Mouse (Mus musculus): ENCODE data around the gene Ctbp2. TPM values are rescaled to one million over a fixed set of nuclear protein-coding genes. Genes with fewer than 3 reads are reported as not detected.

Ctbp2 gene
- total and polyA plus RNA-seq, 3 experiments: 55.8 to 132 (median 84.5) TPM

- no peaks in the 10 kb centered on the region for H3K4me1 ChIP-seq (ENCODE audit: insufficient read depth, low read depth, low read length)
- H3K36me3 ChIP-seq (replicated peaks): no peaks in the 10 kb centered on the region
- DNase-seq (ENCODE audit: low spot score) (no peak), ATAC-seq (ENCODE audit: extremely low read depth, insufficient number of reproducible peaks, low FRiP score, poor library complexity, severe bottlenecking) (peak; percentile 22; the same call in 1 of the 2 replicates)
- no peak for TF ChIP-seq TAL1 (conservative IDR thresholded peaks at IDR 0.05; ENCODE audit: low read depth, low read length)
- TF ChIP-seq GATA2 (IDR thresholded peaks at IDR 0.05; ENCODE audit: borderline replicate concordance, low read depth, low read length): no peak
- TF ChIP-seq CTCF (IDR thresholded peaks at IDR 0.05; ENCODE audit: low read depth, low read length): 0 out of 2 replicates have a peak, but pooled peaks have one; percentile 25
- no peak overlapping the region for H3K4me3 ChIP-seq (ENCODE audit: low read depth, low read length)
- H3K9me3 ChIP-seq (replicated peaks): no peaks in the 10 kb centered on the region
- H3K27me3 ChIP-seq (ENCODE audit: insufficient read depth, low read length): peaks cover 10% of the 10 kb centered on the region
Observed at GRCm38 (mm10) chr7:133133552-133133951, 9.4 kb upstream of the Ctbp2 start.

- TF ChIP-seq TAL1 (conservative IDR thresholded peaks at IDR 0.05; ENCODE audit: low read depth, low read length): no peak
- TF ChIP-seq GATA2 (IDR thresholded peaks at IDR 0.05; ENCODE audit: borderline replicate concordance, low read depth, low read length): no peak
- TF ChIP-seq GATA1 (IDR thresholded peaks at IDR 0.05; ENCODE audit: borderline replicate concordance, low read length): no peak
- TF ChIP-seq CTCF (IDR thresholded peaks at IDR 0.05; ENCODE audit: low read depth, low read length): no peak
- TF ChIP-seq POLR2AphosphoS5 (IDR thresholded peaks at IDR 0.05; ENCODE audit: insufficient replicate concordance, low read depth, low read length): no peak
- no peak for DNase-seq (ENCODE audit: low spot score)
- H3K36me3 ChIP-seq (replicated peaks): no peaks in the 10 kb centered on the region
- H3K4me1 ChIP-seq (ENCODE audit: insufficient read depth, low read depth, low read length): no peaks in the 10 kb centered on the region
- peaks cover 14% of the 10 kb centered on the region for H3K27me3 ChIP-seq (ENCODE audit: insufficient read depth, low read length)
- H3K9me3 ChIP-seq (replicated peaks): no peaks in the 10 kb centered on the region
- no peak for ATAC-seq (ENCODE audit: extremely low read depth, insufficient number of reproducible peaks, low FRiP score, poor library complexity, severe bottlenecking)
- no peak overlapping the region for H3K4me3 ChIP-seq (ENCODE audit: low read depth, low read length)
Observed at GRCm38 (mm10) chr7:133132702-133133101, 8.5 kb upstream of the Ctbp2 start.

- Histone ChIP-seq H3K9me3 (replicated peaks) (no peaks in the 10 kb centered on the region), H3K4me3 (ENCODE audit: low read depth, low read length) (peak overlapping the region; percentile 85), H3K36me3 (replicated peaks) (peaks cover 1% of the 10 kb centered on the region), H3K4me1 (ENCODE audit: insufficient read depth, low read depth, low read length) (peaks cover 26% of the 10 kb centered on the region), H3K27me3 (ENCODE audit: insufficient read depth, low read length) (peaks cover 16% of the 10 kb centered on the region)
- no peak for ATAC-seq (ENCODE audit: extremely low read depth, insufficient number of reproducible peaks, low FRiP score, poor library complexity, severe bottlenecking)
- peak; percentile 49 for DNase-seq (ENCODE audit: low spot score)
- TF ChIP-seq GATA2 (IDR thresholded peaks at IDR 0.05; ENCODE audit: borderline replicate concordance, low read depth, low read length) (no peak), POLR2AphosphoS5 (IDR thresholded peaks at IDR 0.05; ENCODE audit: insufficient replicate concordance, low read depth, low read length) (no peak), TAL1 (conservative IDR thresholded peaks at IDR 0.05; ENCODE audit: low read depth, low read length) (no peak), GATA1 (IDR thresholded peaks at IDR 0.05; ENCODE audit: borderline replicate concordance, low read length) (no peak), CTCF (IDR thresholded peaks at IDR 0.05; ENCODE audit: low read depth, low read length) (no peak)
Observed at GRCm38 (mm10) chr7:133124701-133125485, 739 bp upstream of the Ctbp2 start.

- peak within 1 kb of the TSS; percentile 85 for H3K4me3 ChIP-seq (ENCODE audit: low read depth, low read length)
- peak; percentile 68 for DNase-seq (ENCODE audit: low spot score)
- peaks cover 8% of the 10 kb centered on the region for H3K27me3 ChIP-seq (ENCODE audit: insufficient read depth, low read length)
Observed at GRCm38 (mm10) chr7:133123244-133123998, 733 bp downstream of the Ctbp2 start, which contains the start of gene Fgfr2. Gene Fgfr2, minus strand, starts transcription at chr7:133123350.

DNA sequence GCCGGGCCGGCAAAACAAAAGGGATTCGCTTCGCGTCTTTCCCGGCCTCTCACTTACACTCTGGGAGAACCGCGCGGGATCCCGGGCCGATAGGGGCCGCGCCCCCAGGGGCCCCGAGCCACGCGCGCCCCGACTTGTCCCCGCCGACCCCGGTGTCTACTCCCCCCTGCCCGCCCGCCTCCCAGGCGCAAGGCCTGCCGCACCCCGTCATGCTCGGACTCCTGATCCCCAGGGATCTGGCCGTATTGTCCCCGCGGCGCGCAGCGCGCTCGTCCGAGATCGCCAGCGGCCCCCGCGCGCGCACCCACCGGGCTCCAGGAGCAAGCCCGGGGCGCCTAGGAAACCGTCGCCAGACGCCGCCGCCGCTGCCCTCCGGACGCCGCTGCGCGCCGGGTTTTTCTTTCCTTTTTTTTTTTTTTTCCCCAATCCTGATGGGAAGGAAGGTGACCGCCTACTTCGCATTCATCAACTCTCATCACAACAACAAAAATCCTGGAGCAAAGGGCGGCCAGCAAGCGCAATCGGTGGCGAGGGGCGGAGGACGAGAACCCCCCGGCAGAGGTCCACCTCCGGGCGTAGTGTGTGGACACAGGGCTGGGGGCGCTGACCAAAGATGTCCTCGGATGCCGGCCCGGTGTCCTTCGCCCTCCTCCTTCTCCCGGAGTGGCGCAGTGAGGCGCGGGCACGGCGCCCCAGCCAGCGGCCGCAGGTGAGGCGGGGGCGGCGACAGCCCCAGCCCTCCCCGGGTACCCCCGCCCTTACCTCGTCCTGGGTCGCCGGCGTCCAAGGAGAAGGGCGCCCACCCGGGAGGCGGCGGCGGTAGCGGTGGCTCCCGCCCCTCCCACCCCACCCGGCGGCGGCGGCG is 1.5 kb downstream of the Ctbp2 start:
- ATAC-seq (ENCODE audit: extremely low read depth, insufficient number of reproducible peaks, low FRiP score, poor library complexity, severe bottlenecking) (no peak), DNase-seq (ENCODE audit: low spot score) (peak; percentile 49)
- no peaks in the 10 kb centered on the region for H3K9me3 ChIP-seq (replicated peaks)
- H3K27me3 ChIP-seq (ENCODE audit: insufficient read depth, low read length): peaks cover 6% of the 10 kb centered on the region; the same call in 1 of the 2 replicates
- TF ChIP-seq GATA2 (IDR thresholded peaks at IDR 0.05; ENCODE audit: borderline replicate concordance, low read depth, low read length) (no peak), CTCF (IDR thresholded peaks at IDR 0.05; ENCODE audit: low read depth, low read length) (no peak), TAL1 (conservative IDR thresholded peaks at IDR 0.05; ENCODE audit: low read depth, low read length) (no peak), GATA1 (IDR thresholded peaks at IDR 0.05; ENCODE audit: borderline replicate concordance, low read length) (no peak), POLR2AphosphoS5 (IDR thresholded peaks at IDR 0.05; ENCODE audit: insufficient replicate concordance, low read depth, low read length) (no peak)
- H3K4me3 ChIP-seq (ENCODE audit: low read depth, low read length): peak overlapping the region; percentile 85
- H3K4me1 ChIP-seq (ENCODE audit: insufficient read depth, low read depth, low read length): peaks cover 38% of the 10 kb centered on the region
- H3K36me3 ChIP-seq (replicated peaks): peaks cover 11% of the 10 kb centered on the region

More at GRCm38 (mm10) chr7:133123244-133123998, 733 bp downstream of the Ctbp2 start, which contains the start of gene Fgfr2:
- Histone ChIP-seq H3K4me1 (ENCODE audit: insufficient read depth, low read depth, low read length) (peaks cover 33% of the 10 kb centered on the region), H3K36me3 (replicated peaks) (peaks cover 8% of the 10 kb centered on the region), H3K9me3 (replicated peaks) (no peaks in the 10 kb centered on the region)
- no peak for TF ChIP-seq GATA1 (IDR thresholded peaks at IDR 0.05; ENCODE audit: borderline replicate concordance, low read length)
- TF ChIP-seq TAL1 (conservative IDR thresholded peaks at IDR 0.05; ENCODE audit: low read depth, low read length): no peak
- no peak for TF ChIP-seq CTCF (IDR thresholded peaks at IDR 0.05; ENCODE audit: low read depth, low read length)
- TF ChIP-seq POLR2AphosphoS5 (IDR thresholded peaks at IDR 0.05; ENCODE audit: insufficient replicate concordance, low read depth, low read length): no peak
- TF ChIP-seq GATA2 (IDR thresholded peaks at IDR 0.05; ENCODE audit: borderline replicate concordance, low read depth, low read length): no peak
- peak; percentile 8; the same call in 1 of the 2 replicates for ATAC-seq (ENCODE audit: extremely low read depth, insufficient number of reproducible peaks, low FRiP score, poor library complexity, severe bottlenecking)

All from G1E (cell line).